Mouse (Mus musculus) forebrain, embryonic 16.5 days (tissue): ENCODE measurements at regions not wholly inside any gene's neighbourhood (a gene's known extent, or its start where the extent isn't known, plus 50 kb on each side); places are given as distances from the start of the nearest gene placed in this dataset.

Experiments
- ATAC-seq: fragments of 200-750 bp; cut with Nextera tagmentation; 2 replicates; pipeline ENCODE4 v1.8.0; 2017; ENCODE audit warnings: mild to moderate bottlenecking, moderate library complexity
- H3K27ac ChIP-seq: fragments of 300-500 bp; sonication (generic); 2 replicates; pipeline ENCODE4 v1.5.1; 2014; ENCODE audit warnings: low read length, control low read depth
- H3K27me3 ChIP-seq: fragments of 300-500 bp; sonication (generic); replicated peaks from 2 replicates; pipeline ENCODE4 v1.6.1; 2014; ENCODE audit warnings: low read length; ENCODE audit not compliant: control insufficient read depth, insufficient read depth
- H3K36me3 ChIP-seq: fragments of 300-500 bp; sonication (generic); 2 replicates; pipeline ENCODE4 v1.6.1; 2014; ENCODE audit not compliant: control insufficient read depth, insufficient read depth
- H3K4me1 ChIP-seq: fragments of 300-500 bp; sonication (generic); replicated peaks from 2 replicates; pipeline ENCODE4 v1.6.1; 2014; ENCODE audit warnings: low read length; ENCODE audit not compliant: control insufficient read depth, insufficient read depth
- H3K4me2 ChIP-seq: fragments of 300-500 bp; sonication (generic); 2 replicates; pipeline ENCODE4 v1.6.1; 2014; ENCODE audit warnings: mild to moderate bottlenecking, low read length, control low read depth
- H3K4me3 ChIP-seq: fragments of 300-500 bp; sonication (generic); replicated peaks from 2 replicates; pipeline ENCODE4 v1.5.1; 2014; ENCODE audit warnings: mild to moderate bottlenecking, low read length, control low read depth
- H3K9ac ChIP-seq: fragments of 300-500 bp; sonication (generic); replicated peaks from 2 replicates; pipeline ENCODE4 v1.6.1; 2014; ENCODE audit warnings: low read depth, low read length, control low read depth
- H3K9me3 ChIP-seq: fragments of 300-500 bp; sonication (generic); 2 replicates; pipeline ENCODE4 v1.6.1; 2016; ENCODE audit warnings: low read length; ENCODE audit not compliant: control insufficient read depth
- WGBS: fragments of 180-500 bp; shearing (Covaris S2); extraction: QIAGEN DNeasy Blood & Tissue Kit; methylation state at CpG from one replicate; pipeline ENCODE4 v1.1.7; 2014; 5-methylcytosine and 5-hydroxymethylcytosine counted together

GRCm38 (mm10) chr12:104637046-104638032 is 114.4 kb downstream of the Dicer1 start:
- Histone ChIP-seq H3K27me3 (peaks cover 12% of the 10 kb centered on the region), H3K4me2 (peak overlapping the region; percentile 38), H3K4me1 (peaks cover 17% of the 10 kb centered on the region), H3K9ac (no peak overlapping the region), H3K27ac (no peak overlapping the region), H3K4me3 (peak overlapping the region; percentile 4; the same call in 1 of the 2 replicates), H3K36me3 (no peaks in the 10 kb centered on the region), H3K9me3 (no peaks in the 10 kb centered on the region)
- WGBS: 8% methylated on average over 33 of the region's 33 CpGs
- ATAC-seq: peak; percentile 86

GRCm38 (mm10) chr12:104636474-104636873 is 115.3 kb downstream of the Dicer1 start:
- Histone ChIP-seq H3K4me1 (peaks cover 15% of the 10 kb centered on the region), H3K27me3 (peaks cover 12% of the 10 kb centered on the region), H3K9ac (no peak overlapping the region), H3K4me3 (no peak overlapping the region), H3K36me3 (no peaks in the 10 kb centered on the region), H3K9me3 (no peaks in the 10 kb centered on the region), H3K27ac (no peak overlapping the region), H3K4me2 (no peak overlapping the region)
- ATAC-seq: no peak
- WGBS: 66% methylated on average over 12 of the region's 12 CpGs

- H3K4me1 ChIP-seq: peaks cover 15% of the 10 kb centered on the region
- no peaks in the 10 kb centered on the region for H3K36me3 ChIP-seq
- H3K4me3 ChIP-seq: no peak overlapping the region
- no peak overlapping the region for H3K27ac ChIP-seq
- 46% methylated on average over 10 of the region's 10 CpGs for WGBS
- H3K27me3 ChIP-seq: peaks cover 12% of the 10 kb centered on the region
- H3K9me3 ChIP-seq: no peaks in the 10 kb centered on the region
- ATAC-seq: no peak
- H3K9ac ChIP-seq: no peak overlapping the region
- H3K4me2 ChIP-seq: no peak overlapping the region
Observed at GRCm38 (mm10) chr12:104634818-104635217, 116.9 kb downstream of the Dicer1 start.

GRCm38 (mm10) chr12:104630590-104630989 is 121.2 kb downstream of the Dicer1 start:
- 94% methylated on average over 3 of the region's 3 CpGs for WGBS
- Histone ChIP-seq H3K27me3 (peaks cover 2% of the 10 kb centered on the region), H3K4me3 (no peak overlapping the region), H3K27ac (no peak overlapping the region), H3K9me3 (no peaks in the 10 kb centered on the region), H3K4me2 (no peak overlapping the region), H3K4me1 (no peaks in the 10 kb centered on the region), H3K9ac (no peak overlapping the region), H3K36me3 (no peaks in the 10 kb centered on the region)
- no peak for ATAC-seq

- no peaks in the 10 kb centered on the region for H3K36me3 ChIP-seq
- H3K9me3 ChIP-seq: no peaks in the 10 kb centered on the region
- no peak overlapping the region for H3K4me2 ChIP-seq
- no peak overlapping the region for H3K4me3 ChIP-seq
- ATAC-seq: no peak
- H3K9ac ChIP-seq: no peak overlapping the region
- H3K27me3 ChIP-seq: no peaks in the 10 kb centered on the region; the same call in 1 of the 2 replicates
- WGBS: 84% methylated on average over 2 of the region's 2 CpGs
- H3K27ac ChIP-seq: no peak overlapping the region
- H3K4me1 ChIP-seq: no peaks in the 10 kb centered on the region
Observed at GRCm38 (mm10) chr12:104629449-104629848, 122.3 kb downstream of the Dicer1 start.

GRCm38 (mm10) chr12:104626054-104626453 is 125.7 kb downstream of the Dicer1 start:
- Histone ChIP-seq H3K4me2 (no peak overlapping the region), H3K4me1 (no peaks in the 10 kb centered on the region), H3K4me3 (no peak overlapping the region), H3K9me3 (no peaks in the 10 kb centered on the region), H3K27ac (no peak overlapping the region), H3K27me3 (no peaks in the 10 kb centered on the region), H3K9ac (no peak overlapping the region), H3K36me3 (no peaks in the 10 kb centered on the region)
- no peak for ATAC-seq
- 81% methylated on average over 5 of the region's 5 CpGs for WGBS

GRCm38 (mm10) chr12:104623896-104624685 is 127.7 kb downstream of the Dicer1 start:
- ATAC-seq: no peak
- no peaks in the 10 kb centered on the region for H3K4me1 ChIP-seq
- no peaks in the 10 kb centered on the region for H3K9me3 ChIP-seq
- 37% methylated on average over 7 of the region's 7 CpGs for WGBS
- H3K9ac ChIP-seq: no peak overlapping the region
- H3K4me3 ChIP-seq: no peak overlapping the region
- no peaks in the 10 kb centered on the region for H3K27me3 ChIP-seq
- no peak overlapping the region for H3K27ac ChIP-seq
- H3K4me2 ChIP-seq: no peak overlapping the region
- no peaks in the 10 kb centered on the region for H3K36me3 ChIP-seq

GRCm38 (mm10) chr12:104617111-104617725 is 134.5 kb downstream of the Dicer1 start:
- no peaks in the 10 kb centered on the region for H3K27me3 ChIP-seq
- H3K27ac ChIP-seq: peak overlapping the region; percentile 74
- WGBS: 3% methylated on average over 17 of the region's 17 CpGs
- no peaks in the 10 kb centered on the region for H3K4me1 ChIP-seq
- H3K4me2 ChIP-seq: peak overlapping the region; percentile 47
- H3K36me3 ChIP-seq: no peaks in the 10 kb centered on the region
- peak overlapping the region; percentile 16 for H3K9ac ChIP-seq
- peak; percentile 95 for ATAC-seq
- H3K9me3 ChIP-seq: no peaks in the 10 kb centered on the region
- peak overlapping the region; percentile 31 for H3K4me3 ChIP-seq

- H3K27ac ChIP-seq: no peak overlapping the region
- no peak for ATAC-seq
- 68% methylated on average over 8 of the region's 8 CpGs for WGBS
- H3K9ac ChIP-seq: no peak overlapping the region
- H3K4me1 ChIP-seq: no peaks in the 10 kb centered on the region
- no peak overlapping the region for H3K4me3 ChIP-seq
- no peaks in the 10 kb centered on the region for H3K27me3 ChIP-seq
- H3K9me3 ChIP-seq: no peaks in the 10 kb centered on the region
- H3K36me3 ChIP-seq: no peaks in the 10 kb centered on the region
- H3K4me2 ChIP-seq: no peak overlapping the region
Observed at GRCm38 (mm10) chr12:104614240-104614639, 137.5 kb downstream of the Dicer1 start.
